In the genomic region with DNA sequence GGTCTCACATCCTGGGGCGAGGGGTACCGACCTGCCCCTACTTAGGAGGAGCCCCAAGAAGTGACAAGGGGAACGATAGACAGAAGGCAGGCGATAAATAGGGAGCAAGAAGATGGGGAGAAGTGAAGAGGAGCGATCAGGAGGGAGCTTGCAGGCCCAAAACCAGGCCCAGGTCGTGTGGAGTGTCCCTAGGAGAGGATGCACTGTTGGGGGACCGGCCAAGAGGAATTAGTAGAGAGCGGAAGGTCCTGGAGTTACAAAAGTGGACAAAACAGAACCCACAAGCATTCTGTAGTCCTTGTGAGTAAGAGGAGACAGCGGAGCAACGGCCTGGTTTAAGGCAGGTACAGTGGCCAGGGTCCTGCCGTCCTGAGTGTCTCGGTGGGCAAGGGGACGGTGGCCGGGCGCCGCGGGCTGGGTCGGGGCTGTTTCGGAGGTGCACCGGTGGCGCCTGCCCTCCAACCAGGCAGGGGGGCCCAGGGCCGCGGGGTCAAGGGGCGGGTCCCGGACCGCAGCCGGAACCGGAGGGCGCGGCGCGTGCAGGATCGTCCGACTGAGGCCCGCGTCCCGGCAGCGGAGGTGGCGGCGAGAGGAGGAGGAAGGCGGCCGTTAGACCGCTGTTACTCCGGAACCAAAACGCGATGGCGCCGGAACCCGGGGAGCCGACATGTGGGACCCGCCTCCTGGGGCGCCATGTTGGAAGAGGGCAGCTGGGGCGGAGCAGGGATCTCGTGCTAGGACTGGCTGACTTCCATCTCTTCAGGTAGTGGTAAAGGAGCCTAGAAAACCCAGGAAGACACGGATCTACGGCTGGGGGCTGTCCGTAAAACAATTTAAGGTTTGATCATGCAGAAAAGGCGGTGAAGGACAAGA, we compare ENCODE assay signal across 7 mouse cellular contexts. TPM values are rescaled to one million over a fixed set of nuclear protein-coding genes. Genes with fewer than 3 reads are reported as not detected.
DNase-seq lines count a peak whose midpoint lies in the region; ATAC-seq lines count a peak whose summit lies in the region.

Map2k5 (minus strand) TSS at position 633 of the 873 bp plus-strand sequence.

- H3K27me3 ChIP-seq in intestine, embryonic 16.5 days (replicated peaks; ENCODE audit: control insufficient read depth, insufficient read depth, low read length): no peaks in the 10 kb centered on the region
- H3K27me3 ChIP-seq in midbrain, embryonic 11.5 days (ENCODE audit: control insufficient read depth, insufficient read depth, low read length): no peaks in the 10 kb centered on the region

- H3K36me3 ChIP-seq in intestine, embryonic 16.5 days (ENCODE audit: control insufficient read depth, insufficient read depth, low read length): no peaks in the 10 kb centered on the region
- no peaks in the 10 kb centered on the region for H3K36me3 ChIP-seq in midbrain, embryonic 11.5 days (ENCODE audit: control insufficient read depth, insufficient read depth, low read length)

- no peaks in the 10 kb centered on the region for H3K9me3 ChIP-seq in intestine, embryonic 16.5 days (ENCODE audit: control insufficient read depth, low read length)
- no peaks in the 10 kb centered on the region for H3K9me3 ChIP-seq in midbrain, embryonic 11.5 days (ENCODE audit: control insufficient read depth, low read length)

- under 1% methylated on average over 58 of the region's 58 CpGs for WGBS in intestine, embryonic 16.5 days
- 1% methylated on average over 58 of the region's 58 CpGs for WGBS in midbrain, embryonic 11.5 days

- peak within 1 kb of the TSS; percentile 73 for H3K4me2 ChIP-seq in intestine, embryonic 16.5 days (ENCODE audit: low read depth, low read length)
- H3K4me2 ChIP-seq in midbrain, embryonic 11.5 days: peak within 1 kb of the TSS; percentile 69

- H3K9ac ChIP-seq in intestine, embryonic 16.5 days (ENCODE audit: low read depth, low read length): peak within 1 kb of the TSS; percentile 96
- H3K9ac ChIP-seq in midbrain, embryonic 11.5 days (ENCODE audit: low read length): peak within 1 kb of the TSS; percentile 82

- H3K27ac ChIP-seq in intestine, embryonic 16.5 days (ENCODE audit: low read length): peak within 1 kb of the TSS; percentile 89
- peak within 1 kb of the TSS; percentile 74 for H3K27ac ChIP-seq in midbrain, embryonic 11.5 days (ENCODE audit: low read depth, low read length)

- ATAC-seq in intestine, embryonic 16.5 days: peak; percentile 97
- peak; percentile 94 for ATAC-seq in midbrain, embryonic 11.5 days (ENCODE audit: low FRiP score)

- intact Hi-C loops in gastrocnemius, postnatal 36 days (cut with DNase I): no loop called here
- intact Hi-C loops in left cerebral cortex, postnatal 36 days (cut with DNase I): no loop called here

- H3K4me3 ChIP-seq in intestine, embryonic 16.5 days (ENCODE audit: low read length): peak within 1 kb of the TSS; percentile 83
- H3K4me3 ChIP-seq in midbrain, embryonic 11.5 days (ENCODE audit: low read depth, low read length): peak within 1 kb of the TSS; percentile 70

- peaks cover 19% of the 10 kb centered on the region for H3K4me1 ChIP-seq in intestine, embryonic 16.5 days (ENCODE audit: control insufficient read depth, insufficient read depth, low read length)
- H3K4me1 ChIP-seq in midbrain, embryonic 11.5 days (ENCODE audit: control insufficient read depth, insufficient read depth, low read length): peaks cover 13% of the 10 kb centered on the region

- peak; percentile 94 for DNase-seq in adrenal gland, adult 2 months
- peak; percentile 75 for DNase-seq in embryo, embryonic 11.5 days (ENCODE audit: low read depth, low spot score)
- DNase-seq in gastrocnemius, postnatal 36 days: peak; percentile 86 to 88
- peak; percentile 93 to 94 for DNase-seq in left cerebral cortex, postnatal 36 days (ENCODE audit: low spot score in 2 of 2)
- DNase-seq in midbrain, embryonic 11.5 days (ENCODE audit: low spot score, missing footprints): peak; percentile 98
- DNase-seq in skeletal muscle tissue, adult 2 months (ENCODE audit: low read depth, low spot score): peak; percentile 83

RNA-seq across cellular contexts. Expression of gene Map2k5, which starts in this region (rescaled TPM):
- total RNA-seq in adrenal gland, adult 2 months (2021): 10 to 100 TPM; 23.9 to 31.1 TPM
- polyA plus RNA-seq in adrenal gland, adult 2 months (2012; rRNA removed): 86.9 and 96.0 TPM in 2 replicates
- total RNA-seq in gastrocnemius, postnatal 36 days (2021): 10 to 100 TPM; 13.4 to 15.1 TPM
- 21.7 and 22.8 TPM in 2 replicates for polyA plus RNA-seq in intestine, embryonic 16.5 days (2015; fragmentation: Nextera tagmentation; extraction: Ambion mirVana)
- 10 to 100 TPM; 36.3 to 36.7 TPM for total RNA-seq in left cerebral cortex, postnatal 36 days (2021)
- 36.9 and 37.8 TPM in 2 replicates for polyA plus RNA-seq in midbrain, embryonic 11.5 days (2014; fragmentation: Nextera tagmentation; extraction: Ambion mirVana)

Comparison
In these comparisons a context has a peak if more than half of its experiments do, and no peak if none do; other contexts are left out.
1. Peak in every context shown above with its lines: DNase-seq, ATAC-seq, H3K4me3 ChIP-seq and H3K27ac ChIP-seq.